Mouse (Mus musculus) layer of hippocampus, adult 2 months (tissue): ENCODE results near the gene Fntb. TPM values are rescaled to one million over a fixed set of nuclear protein-coding genes. Genes with fewer than 3 reads are reported as not detected.

Source experiments
- DNase-seq, 2 experiments: peaks; one replicate each; pipeline ENCODE4 v3.0.0; 2022; ENCODE audit warnings: low spot score in 2 of 2
- H3K27ac ChIP-seq: fragments of 200-600 bp; 2 replicates; pipeline ENCODE4 v1.8.1; 2022
- H3K4me3 ChIP-seq: fragments of 200-600 bp; 2 replicates; pipeline ENCODE4 v1.8.1; 2022; ENCODE audit warnings: mild to moderate bottlenecking
- CTCF ChIP-seq: fragments of 200-600 bp; conservative IDR thresholded peaks from 2 replicates; pipeline ENCODE4 v1.8.1; 2022; ENCODE audit warnings: antibody characterized with exemption, mild to moderate bottlenecking, moderate library complexity
- long read RNA-seq, 2 experiments: library from polyadenylated mRNA; stranded (forward); transcript quantifications; one replicate each; pipeline ENCODE4 v2.0.0; 2021; ENCODE audit warnings: borderline mapping rate in 2 of 2
- total RNA-seq, 2 experiments: library from RNA; stranded (reverse); gene quantifications; 2 replicates each; pipeline ENCODE4 v1.2.3; 2021

The Fntb gene
- 10 to 100 TPM; 24.8 to 26.2 TPM for total RNA-seq
- long read RNA-seq, experiment 1, transcript Fntb-201 (12 exons, 2,613 nt): major isoform, 24 of 28 reads
- long read RNA-seq, experiment 1, partial matches to known transcripts: 1 of 28 reads
- long read RNA-seq, experiment 1, other reads (novel, unspliced or antisense): 3 of 28 reads
- long read RNA-seq, experiment 2, transcript Fntb-201 (12 exons, 2,613 nt): major isoform, 30 of 37 reads
- long read RNA-seq, experiment 2, partial matches to known transcripts: 3 of 37 reads
- long read RNA-seq, experiment 2, other reads (novel, unspliced or antisense): 4 of 37 reads

DNA sequence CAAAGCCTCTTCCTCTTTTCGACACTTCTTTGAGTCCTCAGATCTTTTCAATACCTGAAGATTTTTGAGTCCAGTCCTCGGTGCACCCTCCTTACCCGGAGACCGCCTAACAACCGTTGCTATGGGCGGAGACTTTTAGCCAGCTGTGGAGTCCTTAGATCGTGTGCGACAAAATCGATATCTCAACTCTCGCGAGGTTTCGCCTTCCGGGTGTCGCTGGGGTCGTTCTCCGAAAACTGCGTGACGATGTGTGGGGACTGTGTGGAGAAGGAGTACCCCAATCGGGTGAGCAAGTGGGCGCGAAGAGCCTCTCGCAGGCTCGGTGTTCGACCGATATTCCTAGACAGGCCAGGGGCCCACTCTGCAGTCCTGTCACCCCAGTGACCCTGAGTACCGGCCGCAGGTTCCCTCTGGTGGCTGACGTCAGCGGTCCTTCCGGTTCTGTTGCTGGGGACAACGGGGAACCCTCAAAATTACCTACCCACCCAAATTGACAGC lies at the start of gene Fntb, which contains the start of gene Churc1:
Fntb (plus strand) TSS at position 236 of the 498 bp plus-strand sequence.
Churc1 (plus strand) TSS at position 185 of the 498 bp plus-strand sequence.
- peak; percentile 86 to 88 for DNase-seq
- peak within 1 kb of the TSS; percentile 73 for H3K4me3 ChIP-seq
- TF ChIP-seq CTCF: 0 out of 2 replicates have a peak, but pooled peaks have one; percentile 7
- H3K27ac ChIP-seq: peak within 1 kb of the TSS; percentile 97

DNA sequence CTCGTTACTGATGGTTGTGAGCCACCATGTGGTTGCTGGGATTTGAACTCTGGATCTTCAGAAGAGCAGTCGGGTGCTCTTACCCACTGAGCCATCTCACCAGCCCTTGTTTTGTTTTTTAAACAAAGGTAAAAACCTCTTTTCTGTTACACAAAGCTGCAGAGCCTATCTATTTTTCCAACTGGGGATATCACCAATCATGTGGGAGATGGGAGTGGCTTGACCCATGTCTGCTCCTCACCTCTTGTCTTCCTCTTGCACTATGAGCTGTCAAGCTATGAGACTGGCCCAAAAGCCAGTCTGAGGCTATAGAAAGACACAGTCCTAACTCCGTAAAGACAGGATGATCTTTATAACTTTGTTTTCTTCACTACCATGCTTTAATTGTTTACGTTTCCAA lies 47.0 kb upstream of the Fntb start:
- no peak; the same call in 1 of the 2 replicates for TF ChIP-seq CTCF
- H3K4me3 ChIP-seq: no peak overlapping the region
- DNase-seq: no peak
- no peak overlapping the region for H3K27ac ChIP-seq

DNA sequence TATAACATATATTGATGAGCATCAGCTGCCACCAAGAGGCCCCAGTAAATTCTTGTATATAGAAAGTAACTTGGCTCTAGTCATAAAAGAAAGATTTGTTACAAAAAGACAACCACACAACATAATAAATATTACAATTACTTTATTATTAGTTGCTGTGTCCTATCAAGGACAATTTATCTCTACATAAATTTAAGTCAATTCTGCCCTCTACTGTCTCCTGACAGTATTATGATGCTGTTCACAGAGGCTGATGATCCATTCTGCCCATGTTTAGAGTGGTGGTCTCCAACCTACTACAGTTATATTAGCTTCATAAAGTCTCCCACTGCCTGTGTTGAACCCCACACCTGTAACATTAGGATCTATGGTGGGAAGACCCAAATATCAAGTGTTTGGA lies 44.8 kb upstream of the Fntb start:
- no peak for DNase-seq
- peak; percentile 83 for TF ChIP-seq CTCF
- no peak overlapping the region for H3K27ac ChIP-seq
- no peak overlapping the region for H3K4me3 ChIP-seq

DNA sequence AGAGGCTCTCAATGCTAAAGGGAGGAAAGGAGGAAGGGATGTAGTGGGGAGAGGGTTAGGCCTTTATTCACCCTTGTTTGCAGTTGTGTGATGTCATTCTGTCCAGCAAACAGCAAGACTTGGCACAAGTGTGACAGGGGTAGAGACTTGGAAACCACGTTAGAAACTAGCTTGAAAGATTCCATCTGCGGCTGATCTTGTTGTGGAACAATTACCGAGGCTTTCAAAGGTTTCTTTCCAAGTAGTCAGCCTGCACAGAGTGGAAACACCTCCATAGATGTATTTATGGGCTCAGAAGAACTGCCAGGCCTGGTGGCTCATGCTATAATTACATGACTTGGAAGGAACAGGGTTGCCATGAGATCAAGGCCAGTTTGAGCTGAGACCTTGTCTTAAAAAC lies 43.4 kb upstream of the Fntb start:
- Histone ChIP-seq H3K4me3 (no peak overlapping the region), H3K27ac (no peak overlapping the region)
- DNase-seq: no peak
- no peak for TF ChIP-seq CTCF

DNA sequence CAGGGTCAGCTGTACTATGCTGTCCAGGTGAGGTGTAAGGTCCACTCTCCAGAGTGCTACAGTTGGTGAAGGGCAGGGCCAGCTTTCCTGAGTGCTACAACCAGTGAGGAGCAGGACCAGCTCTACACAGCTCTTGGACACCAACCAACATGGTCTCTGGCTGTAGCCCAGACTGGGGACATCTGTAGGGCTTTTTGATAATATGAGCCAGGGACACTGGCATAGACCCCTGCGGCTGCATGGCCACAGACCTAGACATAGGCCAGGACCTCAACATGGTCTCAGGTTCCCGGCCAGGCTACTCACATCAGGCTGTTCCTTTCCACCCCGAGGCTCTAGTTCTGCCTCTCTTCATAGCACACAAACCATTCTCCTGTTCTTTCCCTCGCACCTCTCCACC lies 37.4 kb upstream of the Fntb start:
- no peak for TF ChIP-seq CTCF
- H3K27ac ChIP-seq: no peak overlapping the region
- no peak overlapping the region for H3K4me3 ChIP-seq
- DNase-seq: no peak

DNA sequence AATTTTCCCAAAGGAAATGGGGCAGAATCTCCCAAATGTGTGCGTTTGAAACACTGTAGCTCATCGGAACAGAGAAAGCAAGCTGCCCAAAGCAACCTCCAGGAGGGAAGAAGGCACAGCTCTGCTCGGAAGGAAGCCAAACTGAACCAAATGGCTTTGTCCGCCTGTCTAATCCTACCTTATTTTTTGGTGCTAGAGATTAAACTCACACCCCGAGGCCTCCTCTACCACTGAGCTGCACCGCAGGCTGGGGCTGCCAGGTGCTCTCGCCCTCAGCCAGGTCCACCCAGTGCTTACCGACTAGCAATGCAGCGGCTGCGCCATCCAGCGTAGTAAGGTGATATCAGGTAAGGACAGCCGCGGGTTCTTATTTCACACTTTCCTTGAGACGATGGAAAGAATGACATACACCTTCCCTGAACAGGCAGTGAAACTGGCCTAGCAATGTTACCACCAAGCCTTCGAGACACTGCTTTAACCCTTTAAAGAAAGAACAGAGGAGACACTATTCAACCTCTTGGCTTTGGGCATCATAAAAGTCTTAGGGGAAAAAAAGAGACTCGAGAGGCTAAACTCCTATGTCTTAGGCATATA lies 14.4 kb upstream of the Fntb start:
- Histone ChIP-seq H3K27ac (no peak overlapping the region), H3K4me3 (no peak overlapping the region)
- DNase-seq: no peak
- TF ChIP-seq CTCF: no peak

DNA sequence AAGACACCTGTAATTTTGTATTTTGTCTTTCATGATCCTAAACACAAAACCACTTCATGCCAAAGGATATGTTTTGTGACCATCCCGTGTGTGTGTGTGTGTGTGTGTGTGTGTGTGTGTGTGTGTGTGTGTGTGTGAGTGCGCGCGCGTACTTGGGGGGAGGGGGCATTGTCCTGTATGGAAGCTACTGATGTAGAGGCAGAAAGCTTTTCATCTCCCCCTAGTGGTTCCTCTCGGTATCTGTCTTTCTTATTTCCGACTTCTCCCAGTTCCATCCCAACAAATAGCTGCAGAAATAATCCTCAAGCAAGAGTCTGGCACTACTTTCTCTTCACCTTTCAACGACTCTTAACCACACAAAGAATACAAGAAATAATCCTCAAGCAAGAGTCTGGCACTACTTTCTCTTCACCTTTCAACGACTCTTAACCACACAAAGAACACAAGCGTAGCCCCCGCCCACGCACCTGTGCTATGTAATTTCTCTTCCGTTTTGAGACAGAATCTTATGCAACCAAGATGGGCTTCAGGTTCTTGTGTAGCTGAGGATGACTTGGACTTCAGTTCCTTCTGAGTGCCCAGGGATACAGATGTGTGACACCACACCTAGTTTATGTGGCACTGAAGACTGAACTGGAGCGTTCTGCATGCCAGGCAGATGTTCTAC lies 12.6 kb upstream of the Fntb start:
- peak; percentile 71 to 78 for DNase-seq

DNA sequence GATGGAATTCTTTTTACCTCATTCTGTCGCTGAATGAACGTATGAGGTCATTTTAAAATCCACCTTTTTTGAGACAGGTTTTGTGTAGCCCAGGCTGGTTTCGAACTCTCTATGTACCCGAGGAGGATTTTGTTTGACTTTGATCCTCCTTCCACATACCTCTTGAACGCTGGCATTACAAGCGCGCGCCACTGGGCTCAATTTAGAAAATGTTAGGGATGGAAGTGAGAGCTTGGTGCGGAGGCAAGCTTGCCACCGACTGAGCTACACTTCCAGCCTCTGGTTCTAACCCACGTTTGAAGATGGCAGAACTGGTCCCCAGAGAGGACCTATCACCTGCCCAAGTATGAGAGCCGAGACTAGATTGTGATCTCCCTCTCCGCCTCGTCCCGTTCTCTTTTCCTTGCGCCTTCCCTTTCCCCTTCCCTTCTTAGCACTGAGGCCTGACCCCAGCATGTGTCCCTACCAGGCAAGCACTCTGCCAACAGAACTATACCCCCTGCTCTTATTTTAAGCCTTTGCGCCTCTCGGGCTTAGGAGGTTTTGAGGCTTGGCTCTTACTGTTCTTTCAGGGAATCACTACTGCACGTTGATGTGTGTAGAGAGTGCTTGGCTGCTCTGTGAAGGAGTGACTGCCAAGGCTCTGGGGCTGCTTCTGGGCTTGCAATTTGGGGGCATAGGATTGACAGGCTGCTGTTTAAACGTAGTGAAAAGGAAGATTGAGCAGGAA lies 677 bp downstream of the Fntb start:
- Histone ChIP-seq H3K27ac (peak overlapping the region; percentile 97), H3K4me3 (peak overlapping the region; percentile 73)
- DNase-seq: no peak
- TF ChIP-seq CTCF: no peak

More for the DNA sequence above, 12.6 kb upstream of the Fntb start:
- TF ChIP-seq CTCF: peak; percentile 76
- Histone ChIP-seq H3K4me3 (no peak overlapping the region), H3K27ac (no peak overlapping the region)

DNA sequence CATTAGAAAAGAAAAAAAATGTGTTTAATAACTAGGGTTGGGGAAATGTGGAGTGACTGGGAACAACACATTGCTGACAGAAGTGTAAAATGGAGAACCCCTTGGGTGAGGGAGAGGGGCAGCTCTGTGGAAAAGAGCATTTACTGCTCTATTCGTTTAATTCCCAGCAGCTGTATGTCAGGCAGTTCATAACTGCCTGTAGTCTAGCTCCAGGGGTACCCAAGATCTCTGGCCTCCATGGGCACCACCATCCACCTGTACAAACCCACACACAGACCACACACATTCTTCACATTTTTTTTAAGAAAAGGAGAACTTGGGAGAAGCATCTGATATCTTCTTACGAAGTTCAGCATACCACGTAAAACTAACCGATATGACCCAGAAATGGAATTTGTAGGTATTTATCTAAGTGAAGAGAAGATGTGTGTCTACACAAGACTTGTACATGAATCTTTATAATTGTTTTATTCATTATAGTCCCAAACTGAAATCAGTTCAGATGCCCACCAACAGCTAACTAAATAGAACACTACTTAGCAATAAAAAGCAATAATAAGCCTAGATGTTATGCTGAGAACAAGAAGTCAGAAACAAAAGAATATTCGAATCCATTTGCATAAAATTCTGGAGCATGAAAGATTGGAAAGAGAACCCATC lies 5.6 kb downstream of the Fntb start:
- TF ChIP-seq CTCF: no peak
- no peak overlapping the region for H3K27ac ChIP-seq
- H3K4me3 ChIP-seq: no peak overlapping the region
- no peak for DNase-seq

DNA sequence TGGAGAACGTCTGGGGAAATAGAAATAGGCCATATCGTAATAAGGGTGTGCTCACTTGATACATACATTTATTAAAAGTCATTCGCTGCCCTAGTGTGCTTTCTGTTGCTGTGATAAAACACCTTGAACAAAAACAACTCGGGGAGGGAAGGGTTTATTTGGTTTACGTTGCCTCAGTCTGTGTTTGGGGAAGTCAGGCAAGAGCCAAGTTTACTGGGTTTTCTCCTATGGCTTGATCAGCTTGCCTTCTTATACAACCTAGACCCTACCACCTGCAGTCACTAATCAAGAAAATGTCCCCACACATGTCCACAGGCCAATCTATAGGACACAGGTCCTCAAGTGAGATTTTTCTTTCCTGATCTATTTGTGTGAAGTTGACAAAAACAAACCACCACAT lies 6.2 kb downstream of the Fntb start:
- TF ChIP-seq CTCF: no peak
- H3K27ac ChIP-seq: no peak overlapping the region
- no peak for DNase-seq
- no peak overlapping the region for H3K4me3 ChIP-seq

DNA sequence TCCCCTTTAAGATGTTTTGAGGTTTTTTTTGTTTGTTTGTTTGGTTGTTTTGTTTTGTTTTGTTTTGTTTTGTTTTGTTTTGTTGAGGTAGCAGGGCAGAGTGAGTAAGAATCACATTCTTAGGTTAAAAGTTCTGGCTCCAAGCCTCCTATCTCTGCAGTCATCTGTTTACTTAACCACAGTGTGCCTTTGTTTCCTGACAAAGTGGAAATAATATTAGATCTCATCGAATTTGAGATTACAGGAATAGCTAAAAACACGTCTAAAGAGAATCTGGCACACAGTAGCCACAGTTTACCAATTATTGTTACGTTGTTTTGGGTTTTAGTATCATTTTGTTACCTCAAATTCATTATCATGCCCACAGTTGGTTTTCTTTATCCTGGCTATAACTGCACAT lies 9.3 kb downstream of the Fntb start:
- H3K27ac ChIP-seq: no peak overlapping the region
- H3K4me3 ChIP-seq: no peak overlapping the region
- no peak for DNase-seq
- TF ChIP-seq CTCF: no peak

DNA sequence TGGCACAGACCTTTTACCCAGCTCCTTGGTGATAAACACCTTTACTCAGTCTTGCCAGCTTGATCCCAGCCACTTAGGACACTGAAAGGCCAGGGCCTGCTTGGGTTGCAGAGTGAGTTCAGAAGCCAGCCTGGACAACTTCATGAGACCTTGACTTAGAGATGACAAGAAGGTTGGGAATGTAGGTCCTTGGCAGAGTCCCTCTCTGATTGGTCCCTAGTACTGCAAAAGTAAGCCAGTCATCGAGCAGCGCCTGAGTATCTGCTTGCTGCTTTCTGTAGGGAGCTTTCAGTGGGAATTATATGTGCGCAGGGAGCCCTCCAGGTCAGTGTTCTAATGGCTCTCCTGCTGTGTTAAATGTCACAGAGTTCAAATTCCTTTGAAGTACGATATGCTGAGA lies 9.7 kb downstream of the Fntb start:
- no peak overlapping the region for H3K27ac ChIP-seq
- no peak for TF ChIP-seq CTCF
- H3K4me3 ChIP-seq: no peak overlapping the region
- DNase-seq: no peak
